Mouse (Mus musculus): ENCODE measurements around the gene Slc30a2.
A peak's percentile ranks its signal among the peaks of the same experiment; 100 is the strongest.

Gene Slc30a2

DNA sequence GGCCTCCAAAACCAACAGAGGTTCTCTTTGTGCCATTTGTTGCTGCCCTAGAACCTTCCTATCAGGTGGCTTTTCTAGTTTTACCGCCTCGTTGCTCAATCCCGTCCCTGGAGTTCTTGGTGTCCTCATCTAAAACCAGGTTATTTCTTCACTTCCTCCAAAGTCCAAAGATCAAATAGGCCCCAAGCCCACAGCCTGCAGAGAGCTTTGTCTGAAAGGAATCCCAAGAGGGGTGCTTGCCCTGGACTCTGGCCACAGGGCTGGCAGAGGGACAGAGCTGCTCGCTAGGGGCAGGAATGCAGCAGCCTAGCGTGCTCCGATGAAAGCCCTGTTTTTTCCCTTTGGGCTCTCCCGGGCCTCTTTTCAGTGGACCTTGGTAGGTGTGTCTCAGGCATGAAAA lies 54.1 kb downstream of the Slc30a2 start:
- DNase-seq (ENCODE audit: low spot score in 2 of 2) = no peak

DNA sequence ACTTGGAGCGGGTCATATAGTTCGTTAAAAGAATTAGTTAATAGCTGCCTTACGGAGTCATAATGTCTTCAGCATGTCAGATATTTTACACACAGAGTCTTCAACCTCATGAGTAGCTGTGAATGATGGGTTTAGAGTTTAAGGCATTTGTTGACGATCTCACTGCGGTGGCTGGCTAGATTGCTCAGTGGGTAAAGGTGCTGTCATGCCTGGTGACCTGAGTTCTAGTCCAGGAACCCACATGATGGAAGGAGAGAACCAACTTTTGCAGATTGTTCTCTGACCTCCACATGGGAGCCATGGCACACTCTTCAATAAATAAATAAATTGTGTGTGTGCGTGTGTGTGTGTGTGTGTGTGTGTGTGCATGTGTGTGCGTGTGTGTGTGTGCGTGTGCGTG lies 54.8 kb downstream of the Slc30a2 start:
- no peak for DNase-seq (ENCODE audit: low spot score in 2 of 2)

DNA sequence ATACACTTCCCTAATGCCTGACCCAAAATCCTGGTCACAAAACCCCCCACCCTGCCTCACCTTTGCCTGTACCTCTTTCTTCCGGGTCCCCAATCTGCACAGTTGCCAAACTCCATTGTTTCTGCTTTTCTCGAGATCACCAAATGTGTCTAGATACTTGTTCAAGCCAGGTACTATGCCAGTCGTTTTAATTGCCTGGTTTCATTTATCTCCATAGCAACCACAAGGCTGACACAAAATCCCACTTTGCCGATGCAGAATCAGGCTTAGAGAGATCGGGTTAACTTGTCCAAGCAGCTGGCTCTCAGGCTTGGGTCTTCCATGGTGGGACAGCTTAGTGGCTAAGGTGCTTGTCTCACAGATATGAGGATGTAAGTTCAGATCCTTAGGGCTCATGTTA lies 57.2 kb downstream of the Slc30a2 start:
- DNase-seq (ENCODE audit: low spot score in 2 of 2) = no peak

DNA sequence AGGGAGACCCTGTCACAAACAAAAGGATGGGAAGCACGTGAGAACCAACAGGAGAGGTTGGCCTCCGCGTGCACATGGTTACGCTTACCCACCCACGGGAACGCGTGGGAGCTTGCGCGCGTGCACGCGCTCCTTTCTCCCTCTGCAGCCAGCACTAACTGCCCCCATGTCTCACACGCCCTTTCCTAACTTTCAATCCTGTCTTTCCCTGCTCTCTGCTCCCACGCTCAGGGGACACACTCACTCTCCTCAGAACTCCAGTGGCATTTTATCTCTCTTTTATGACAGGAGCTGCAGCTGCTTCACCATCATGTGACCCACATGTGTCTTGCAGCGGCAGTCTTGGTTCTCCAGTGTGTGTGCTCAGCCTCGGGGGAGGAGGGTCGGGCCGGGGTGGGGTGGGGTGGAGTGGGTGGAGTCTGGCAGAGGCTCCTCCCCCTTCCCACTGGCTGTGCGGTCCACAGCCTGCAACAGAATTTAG lies 58.2 kb downstream of the Slc30a2 start:
- DNase-seq (ENCODE audit: low spot score in 2 of 2) = peak in 1 of 2 experiments; percentile 26

DNA sequence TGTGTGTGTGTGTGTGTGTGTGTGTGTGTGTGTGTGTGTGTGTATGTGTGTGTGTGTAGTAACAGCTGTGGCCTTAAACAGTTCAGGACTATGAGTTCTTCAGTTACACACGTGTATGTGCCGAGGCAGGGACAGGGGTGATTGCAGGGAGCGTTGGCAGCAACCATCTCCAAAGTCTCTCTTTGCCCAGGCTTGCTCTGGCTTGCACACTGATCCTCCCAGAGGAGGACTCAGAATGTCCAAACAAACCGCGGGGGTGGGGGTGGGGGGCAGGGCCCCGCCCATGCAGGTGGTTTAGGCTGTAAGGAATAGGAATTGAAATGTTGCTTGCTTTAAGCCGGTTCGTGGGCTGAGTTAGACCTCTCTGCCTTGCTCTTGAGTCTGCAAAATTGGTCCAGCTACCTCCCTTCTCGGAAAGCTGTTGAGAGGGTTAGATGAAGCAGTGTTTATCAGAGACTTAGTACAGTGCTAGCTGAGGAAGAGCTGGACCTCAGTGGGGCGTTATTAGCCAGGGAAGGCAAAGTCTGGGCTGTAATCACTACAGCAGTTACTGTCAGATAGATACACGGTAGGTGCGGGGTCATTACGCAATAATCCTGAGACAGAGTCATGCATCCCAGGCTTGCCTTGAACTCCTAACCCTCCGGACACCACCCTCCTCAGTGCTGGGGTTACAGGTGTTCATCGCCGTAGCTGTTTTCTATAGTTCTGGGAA lies 59.0 kb downstream of the Slc30a2 start:
- DNase-seq (ENCODE audit: low spot score in 2 of 2) = no peak

DNA sequence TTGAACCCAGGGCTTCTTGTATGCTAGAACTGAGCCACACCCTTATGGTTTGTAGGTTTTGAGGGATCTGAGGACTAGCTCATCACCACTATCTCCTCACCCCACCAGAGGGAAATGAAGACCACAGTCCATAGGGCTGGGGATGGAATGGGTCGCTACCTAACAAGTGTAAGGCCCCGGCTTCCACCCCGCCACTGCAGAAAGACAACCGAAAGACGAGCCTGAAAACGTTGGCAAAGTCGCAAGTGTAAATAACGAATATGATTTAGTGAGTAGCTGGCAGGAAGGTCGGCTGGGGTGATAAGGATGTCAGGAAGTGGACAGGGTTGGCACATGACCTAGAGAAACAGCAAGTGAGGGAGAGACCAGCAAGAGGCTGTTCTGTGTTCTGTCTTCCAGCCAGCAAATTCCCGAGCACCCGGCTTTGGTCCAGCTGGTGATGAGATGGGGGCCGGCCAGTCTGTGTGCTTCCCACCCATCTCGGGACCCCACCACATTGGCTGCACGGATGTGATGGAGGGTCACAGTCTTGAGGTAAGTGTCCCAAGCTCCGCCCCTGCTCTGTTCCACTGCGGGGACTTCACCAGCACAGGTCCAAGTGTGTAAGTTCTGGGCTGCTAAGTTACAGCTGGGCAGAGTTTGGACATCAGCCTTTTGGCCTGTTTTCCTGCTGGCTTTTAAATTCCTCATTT lies 59.7 kb downstream of the Slc30a2 start:
- DNase-seq (ENCODE audit: low spot score in 2 of 2) = peak in 1 of 2 experiments; percentile 11

DNA sequence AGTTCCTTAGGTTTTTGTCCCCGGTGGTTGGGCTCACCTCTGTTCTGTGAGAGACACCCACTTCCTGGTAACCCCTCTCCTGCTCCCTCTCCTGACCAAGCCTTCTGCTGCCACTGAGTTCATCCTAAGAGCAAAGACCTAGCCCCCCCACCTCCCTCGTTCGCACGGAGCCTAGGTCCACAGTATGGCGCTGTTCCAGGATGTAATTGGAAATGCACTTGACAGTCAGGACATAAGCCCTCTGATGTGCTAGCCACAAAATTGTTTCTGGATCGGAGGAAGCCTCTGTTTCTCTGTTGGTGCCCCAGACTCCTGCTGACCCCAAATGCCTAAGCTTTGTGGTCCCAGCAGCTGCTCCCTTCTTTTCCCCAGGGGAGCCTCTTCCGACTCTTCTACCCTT lies 60.7 kb downstream of the Slc30a2 start:
- no peak for DNase-seq (ENCODE audit: low spot score in 2 of 2)

Data from natural killer cell, adult 2 months (primary cell).